Mouse (Mus musculus): ENCODE measurements around the gene Btg2.

Btg2 gene

DNA sequence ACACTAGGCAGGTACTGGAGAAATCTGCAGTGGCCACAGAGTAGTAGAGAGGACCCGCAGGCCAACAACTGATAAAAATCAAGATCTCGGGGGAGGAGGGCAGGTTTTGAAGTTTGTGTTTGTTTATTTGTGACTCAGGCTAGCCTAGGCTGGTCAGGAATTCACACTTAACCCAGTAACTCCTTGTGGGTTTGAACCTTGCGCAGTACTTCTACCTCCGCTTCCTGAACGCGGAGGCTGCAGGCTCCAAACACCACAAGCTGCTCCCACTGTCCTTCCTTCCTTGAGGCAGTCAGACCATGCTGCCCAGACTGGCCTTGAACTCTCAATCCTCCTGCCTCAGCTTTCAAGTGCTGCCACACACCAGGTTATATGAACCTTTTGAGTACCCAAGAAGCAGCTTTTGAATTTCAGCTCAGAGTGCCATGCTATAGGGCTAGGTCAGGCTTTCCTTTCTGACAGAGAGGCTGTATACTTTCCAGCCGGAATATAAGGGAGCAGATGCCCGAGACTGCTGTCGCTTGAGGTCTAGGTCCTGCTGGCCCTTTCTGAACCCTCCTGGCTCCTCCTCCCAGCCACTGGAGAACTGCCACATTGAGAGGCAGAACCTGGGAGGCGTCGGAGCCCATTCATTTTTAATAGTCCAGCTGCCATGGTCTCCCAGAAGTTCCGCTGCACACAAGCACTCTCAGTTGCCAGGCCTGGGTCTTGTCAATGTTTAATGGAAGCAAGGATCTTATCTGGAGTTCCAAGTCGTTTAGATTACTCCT, 19.2 kb upstream of the Btg2 start:
- DNase-seq (ENCODE audit: low read depth, low spot score), result no peak

DNA sequence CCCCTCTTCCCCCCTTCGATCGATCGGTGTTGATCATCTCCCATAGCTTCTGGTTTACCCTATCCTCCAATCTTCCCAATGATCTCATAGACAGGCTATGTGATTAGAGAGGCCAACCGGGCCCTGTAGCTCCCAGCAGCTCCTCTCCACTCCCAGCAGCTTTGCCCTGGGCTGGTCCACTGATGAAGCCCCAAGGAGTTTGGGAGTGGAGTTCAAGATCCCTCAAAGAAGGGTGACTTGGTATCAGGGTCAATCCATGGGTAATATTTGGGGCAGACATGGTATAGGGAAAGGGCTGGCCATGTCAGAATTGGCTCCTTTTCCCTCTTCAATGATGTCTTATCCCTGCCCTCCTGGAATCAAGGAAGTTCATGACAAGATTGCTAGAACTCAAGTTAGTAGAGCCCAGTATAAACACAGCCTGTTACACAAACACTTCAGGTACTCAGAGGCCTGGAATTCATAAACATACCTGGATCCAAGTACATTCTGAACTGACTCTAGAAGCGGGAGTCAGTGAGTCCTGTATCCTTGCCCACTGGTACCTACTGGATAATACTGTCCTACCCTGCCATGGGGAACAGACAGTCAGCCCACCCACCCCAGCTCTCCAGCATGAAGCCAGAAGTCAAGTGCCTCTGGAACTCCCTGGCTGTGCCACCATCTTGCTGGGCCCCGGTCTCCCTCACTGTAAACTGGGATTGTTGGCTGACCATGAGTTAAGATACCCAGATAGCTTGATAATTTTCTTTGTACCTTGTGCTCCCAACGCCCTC, 18.3 kb upstream of the Btg2 start:
- DNase-seq (ENCODE audit: low read depth, low spot score), result no peak

DNA sequence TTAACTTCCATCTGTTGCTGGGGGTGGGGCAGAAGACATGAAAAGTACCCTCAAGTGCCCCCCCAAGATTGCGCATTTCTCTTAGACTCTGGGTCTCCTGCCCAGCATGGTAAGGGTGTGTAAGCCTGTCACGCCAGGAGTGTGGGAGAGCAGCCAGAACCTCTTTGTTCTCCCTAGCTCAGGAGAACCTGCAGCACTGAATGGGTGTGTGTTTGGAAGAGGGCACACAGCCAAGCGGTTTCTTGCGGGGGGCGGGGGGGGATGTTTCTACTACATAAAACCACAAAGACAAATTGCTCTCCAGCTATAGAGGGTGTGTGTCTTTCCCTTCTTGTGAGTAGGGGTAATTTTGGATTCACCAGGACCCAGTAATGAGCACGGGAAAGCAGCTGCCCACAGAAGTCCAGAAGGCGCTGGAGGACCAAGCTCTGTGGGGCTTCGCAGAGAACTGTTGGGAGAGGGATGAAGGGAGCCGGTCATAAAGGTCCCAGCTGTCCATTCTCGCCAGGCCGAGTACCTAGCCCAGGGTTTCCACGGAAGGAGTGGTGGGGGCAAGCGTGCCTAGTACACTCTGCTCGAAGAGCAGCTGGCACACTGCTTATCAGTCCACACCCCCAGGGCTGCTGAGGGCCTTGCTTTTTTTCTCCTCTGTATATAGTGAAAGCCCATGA, 17.5 kb upstream of the Btg2 start:
- DNase-seq (ENCODE audit: low read depth, low spot score), result peak; percentile 60

DNA sequence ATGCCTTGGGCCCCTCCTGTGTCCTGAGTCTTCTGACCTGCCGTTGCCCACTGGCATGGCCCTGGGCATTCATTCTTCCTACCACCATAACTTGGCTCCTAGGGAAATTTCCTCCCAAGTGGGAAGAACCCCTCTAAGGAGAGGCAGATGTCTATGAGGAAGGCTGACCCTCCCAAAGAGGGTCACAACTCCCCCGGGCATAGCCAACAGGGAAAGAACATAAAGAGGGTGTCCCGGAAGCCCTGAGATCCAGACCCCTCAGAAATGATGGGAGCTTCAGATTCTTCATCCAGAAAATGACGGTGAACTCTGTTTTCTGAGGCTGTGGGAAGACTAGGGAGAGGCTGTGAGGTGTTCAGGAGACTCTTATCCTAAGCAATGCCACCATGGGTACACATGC, 16.8 kb upstream of the Btg2 start:
- no peak for DNase-seq (ENCODE audit: low read depth, low spot score)

DNA sequence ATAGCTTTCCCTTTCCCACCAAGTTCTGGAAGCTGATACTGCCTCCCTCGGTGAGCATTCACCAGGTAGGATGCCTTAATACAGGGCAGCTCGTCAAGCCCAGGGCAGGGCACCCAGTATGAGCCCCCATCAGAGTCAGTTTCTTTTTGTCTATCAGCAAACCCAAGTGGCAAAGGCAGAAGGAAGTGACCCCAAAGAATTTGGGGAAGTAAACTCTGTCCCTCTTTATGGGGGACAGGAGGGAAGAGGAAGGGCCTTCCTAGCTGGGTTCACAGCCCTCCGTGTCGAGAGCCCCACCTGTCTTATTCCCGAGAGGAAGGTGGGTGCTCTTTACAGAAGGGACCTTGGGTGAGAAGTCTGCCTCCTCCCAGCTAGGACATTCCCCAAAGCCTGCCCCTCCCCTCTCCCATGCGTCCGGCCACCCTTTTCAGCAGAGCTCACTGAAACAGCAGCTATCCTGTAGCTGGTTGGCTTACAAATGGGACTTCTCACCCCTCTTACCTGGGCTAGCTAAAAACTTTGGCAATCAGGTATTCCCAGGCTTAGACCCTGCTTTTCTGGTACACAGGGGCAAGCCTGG, 16.2 kb upstream of the Btg2 start:
- DNase-seq (ENCODE audit: low read depth, low spot score), result no peak

DNA sequence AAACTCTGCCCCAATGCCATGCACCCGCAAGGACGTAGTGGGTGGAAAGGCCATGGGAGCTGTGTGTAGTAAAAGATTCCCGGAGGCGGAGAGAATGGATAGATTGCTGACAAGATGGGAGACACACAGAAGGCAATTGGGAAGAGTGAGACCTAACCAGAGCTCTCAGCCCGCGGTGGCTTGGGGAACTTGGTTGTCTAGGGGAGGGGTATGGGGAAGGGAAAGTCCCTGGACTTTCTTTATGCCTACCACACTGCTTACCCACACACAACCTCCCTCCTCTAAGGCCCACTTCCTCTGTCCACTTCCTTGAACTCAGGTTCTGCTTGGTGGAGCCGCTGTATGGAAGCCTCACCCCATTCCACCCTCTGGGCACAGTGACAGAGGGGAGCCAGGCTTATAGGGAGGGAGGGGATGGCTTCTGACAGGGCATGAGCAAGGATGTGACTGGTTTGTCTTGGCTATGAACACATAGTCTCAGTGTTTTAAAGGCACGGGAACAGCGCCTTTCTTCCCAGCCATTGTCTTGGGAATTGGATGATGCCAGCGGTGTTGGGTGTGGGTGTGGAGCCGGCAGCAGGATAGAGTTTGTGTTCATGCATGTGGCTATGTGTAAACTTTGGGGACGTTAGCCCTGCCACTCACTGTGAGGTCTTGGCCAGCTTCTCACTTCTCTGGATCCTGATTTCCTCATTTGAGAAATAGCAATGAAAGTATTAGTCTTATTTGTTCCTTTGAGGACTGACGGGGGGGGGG, 15.0 kb upstream of the Btg2 start:
- peak; percentile 40 for DNase-seq (ENCODE audit: low read depth, low spot score)

DNA sequence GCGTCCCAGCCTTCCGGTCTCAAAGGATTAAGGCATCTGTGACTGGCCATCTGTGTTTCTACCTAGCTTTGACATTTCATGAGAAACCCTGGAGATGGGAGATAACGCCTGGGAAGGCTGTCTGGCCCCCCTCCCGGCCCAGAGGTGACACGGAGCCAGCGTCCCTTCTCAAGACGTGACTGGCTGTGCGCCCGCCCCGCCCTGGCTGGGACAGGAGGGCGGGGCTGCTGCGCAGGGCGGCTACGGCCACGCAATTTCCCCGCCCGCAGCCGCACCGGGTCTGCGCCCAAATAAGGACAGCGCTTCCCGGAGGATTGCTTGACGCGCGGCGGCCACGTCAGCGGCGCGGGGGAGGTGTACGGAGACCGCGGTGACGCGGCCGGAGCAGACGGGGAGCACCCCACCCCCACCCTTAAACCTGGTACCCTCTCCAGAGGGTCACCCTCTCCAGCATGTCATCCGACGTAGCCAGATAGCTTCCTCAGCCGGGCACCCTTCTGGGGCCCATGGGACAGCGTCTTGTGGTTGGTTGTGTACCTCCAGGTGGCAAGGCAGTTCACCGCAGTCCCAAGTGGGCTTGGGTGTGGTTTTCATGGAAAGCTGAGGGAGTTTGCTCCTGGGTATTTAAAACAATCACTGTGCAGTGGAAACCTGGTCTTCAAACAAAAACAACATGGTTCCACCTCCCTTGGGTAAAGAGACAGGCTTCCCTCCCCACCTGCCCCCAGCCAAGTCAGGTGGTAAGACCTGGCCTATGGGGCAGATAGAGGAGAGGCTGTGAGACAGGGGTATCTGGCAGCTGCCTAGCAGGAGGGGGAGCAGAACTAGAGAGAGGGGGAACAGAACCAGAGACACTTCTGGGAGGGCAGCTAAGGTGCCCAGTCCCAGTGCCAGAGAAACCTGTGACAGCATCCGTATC, 14.2 kb upstream of the Btg2 start:
- peak; percentile 96 for DNase-seq (ENCODE audit: low read depth, low spot score)

DNA sequence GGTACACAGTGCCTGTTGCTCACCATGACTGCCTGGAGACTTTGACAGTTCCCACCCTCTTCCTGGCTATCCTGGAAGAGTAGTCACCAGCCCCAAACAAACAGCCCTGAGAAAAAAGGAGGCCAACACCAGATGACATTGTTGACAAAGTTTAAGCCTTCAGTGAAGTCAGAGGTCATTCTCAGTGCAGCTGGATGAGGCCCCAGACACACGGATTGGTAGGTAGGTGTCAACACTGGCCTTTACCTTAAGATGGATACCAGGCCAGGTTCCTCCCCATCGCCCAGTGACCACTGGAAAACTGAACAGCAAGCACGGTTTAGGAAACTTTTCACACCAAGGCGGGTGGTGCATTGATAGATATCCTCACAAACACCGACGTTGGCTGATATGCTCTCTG, 13.4 kb upstream of the Btg2 start:
- DNase-seq (ENCODE audit: low read depth, low spot score), result no peak

DNA sequence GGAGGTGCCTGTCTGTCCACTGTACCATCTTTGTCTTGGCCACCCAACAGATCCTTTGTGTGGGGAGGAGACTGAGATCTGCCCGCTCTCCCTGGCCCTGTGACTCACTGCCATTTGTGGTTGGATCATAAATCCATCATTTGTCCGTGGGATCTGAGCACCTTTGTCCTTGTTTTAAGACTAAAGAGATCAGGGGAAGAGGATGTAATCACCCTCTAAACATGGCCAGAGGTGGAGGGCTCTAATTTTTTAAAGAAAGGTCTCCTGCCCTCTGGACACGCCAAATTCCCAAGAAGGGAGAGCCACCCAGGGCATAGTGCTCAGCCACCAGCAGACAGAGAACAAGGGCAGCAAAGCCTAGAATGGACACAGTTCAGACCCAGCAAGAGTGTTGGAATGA, 12.9 kb upstream of the Btg2 start:
- DNase-seq (ENCODE audit: low read depth, low spot score), result no peak

DNA sequence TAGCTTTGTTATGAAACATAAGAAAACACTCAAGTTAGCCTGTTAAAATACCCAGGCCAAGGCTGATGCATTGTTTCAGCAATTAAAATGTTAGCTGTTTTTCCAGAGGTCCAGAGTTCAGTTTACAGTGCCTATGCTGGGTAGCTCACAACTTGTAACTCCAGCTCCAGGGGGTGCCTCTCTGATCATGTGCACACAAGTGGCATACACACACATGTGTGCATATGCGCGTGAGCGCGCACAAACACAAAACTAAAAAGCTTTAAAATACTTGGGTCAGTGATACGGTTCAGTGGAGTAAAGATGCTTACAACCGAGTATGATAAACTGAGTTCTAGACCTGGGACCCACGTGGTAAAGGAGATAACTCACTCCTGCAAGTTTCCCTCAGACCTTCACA, 10.2 kb upstream of the Btg2 start:
- no peak for DNase-seq (ENCODE audit: low read depth, low spot score)

DNA sequence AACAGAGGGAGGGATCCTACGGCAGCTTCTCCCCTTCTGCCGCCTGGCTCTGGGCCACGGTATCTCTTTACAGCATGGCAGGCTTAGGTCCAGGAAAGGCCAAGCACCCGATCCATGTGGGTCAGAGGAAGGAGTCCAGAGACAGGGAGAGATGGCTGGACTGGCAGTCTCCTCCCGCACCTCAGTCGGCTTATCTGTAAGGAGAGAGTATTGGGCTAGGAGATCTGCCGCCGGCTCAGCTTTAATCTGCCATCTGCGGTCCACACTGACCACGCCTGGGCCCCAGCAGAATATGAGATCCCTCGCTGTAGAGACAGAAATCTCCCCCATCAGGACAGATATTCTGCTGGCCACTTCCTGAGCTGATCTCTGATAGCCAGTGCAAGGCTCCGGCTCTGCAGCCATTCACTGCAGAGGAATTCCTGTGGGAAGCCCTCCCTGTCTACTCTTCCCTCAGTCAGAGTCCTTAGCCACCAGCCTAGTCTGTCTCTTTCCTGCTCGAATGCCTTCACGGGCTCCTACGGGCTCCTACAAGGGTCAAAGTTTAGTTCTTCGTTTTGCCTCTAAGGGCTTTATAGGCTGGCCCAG, 8.0 kb upstream of the Btg2 start:
- DNase-seq (ENCODE audit: low read depth, low spot score), result peak; percentile 76

DNA sequence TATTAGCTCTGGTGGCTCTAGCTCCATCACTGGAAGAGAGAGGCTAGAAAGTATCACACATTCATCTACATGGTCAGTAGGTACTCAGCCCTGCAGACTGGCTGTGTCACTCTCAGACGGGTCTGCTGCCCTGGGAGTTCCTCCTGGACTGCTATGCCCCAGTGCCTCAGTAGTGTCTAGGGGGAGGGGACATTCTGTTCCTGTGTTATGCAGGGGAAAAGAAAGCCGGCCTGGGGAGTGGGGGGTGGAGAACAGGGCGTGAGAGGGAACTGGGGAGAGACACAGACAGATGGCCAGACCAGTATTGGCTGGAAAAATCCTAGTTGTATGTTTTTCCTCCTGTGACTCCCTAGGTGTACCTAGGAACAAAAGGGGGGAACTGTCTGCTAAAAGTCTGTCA, 7.1 kb upstream of the Btg2 start:
- DNase-seq (ENCODE audit: low read depth, low spot score), result no peak

DNA sequence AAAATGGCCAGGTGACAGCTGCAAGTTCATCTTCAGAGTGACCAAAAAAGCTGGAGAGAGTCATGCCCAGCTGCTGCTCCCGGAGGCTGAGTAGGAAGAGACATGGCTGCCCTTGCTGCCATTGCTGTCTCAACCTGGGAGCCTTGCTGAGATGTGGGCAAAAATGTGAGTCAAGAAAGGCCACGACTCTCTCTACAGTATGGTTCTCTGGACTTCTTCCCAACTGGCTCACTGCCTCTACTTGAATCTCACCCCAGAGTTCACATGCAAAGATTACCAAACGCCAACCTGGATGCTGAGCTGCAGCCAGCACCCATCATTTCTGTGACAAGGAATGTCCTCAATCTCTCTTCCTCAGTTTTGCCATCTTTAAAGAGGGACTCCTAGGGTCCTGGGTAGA, 5.2 kb upstream of the Btg2 start:
- peak; percentile 68 for DNase-seq (ENCODE audit: low read depth, low spot score)

DNA sequence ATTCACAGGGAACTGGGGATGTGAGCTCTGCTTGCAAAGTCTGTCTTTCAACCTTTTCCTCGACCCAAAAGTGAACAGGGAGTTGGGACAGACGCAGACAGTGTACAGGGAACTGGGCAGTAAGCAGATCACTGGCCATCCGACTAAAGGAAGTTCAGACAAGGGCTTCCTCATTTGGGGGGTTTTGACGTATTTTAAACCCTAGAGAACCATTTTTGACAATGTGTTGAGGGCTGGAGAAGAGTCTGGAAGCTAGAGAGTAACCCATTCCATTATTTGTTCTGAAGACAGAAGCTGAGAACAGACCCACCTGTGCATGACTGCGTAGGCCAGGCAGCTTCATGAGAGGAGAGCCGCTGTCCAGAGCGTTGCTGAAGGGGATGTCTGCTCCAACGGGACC, 4.8 kb upstream of the Btg2 start:
- DNase-seq (ENCODE audit: low read depth, low spot score), result no peak

DNA sequence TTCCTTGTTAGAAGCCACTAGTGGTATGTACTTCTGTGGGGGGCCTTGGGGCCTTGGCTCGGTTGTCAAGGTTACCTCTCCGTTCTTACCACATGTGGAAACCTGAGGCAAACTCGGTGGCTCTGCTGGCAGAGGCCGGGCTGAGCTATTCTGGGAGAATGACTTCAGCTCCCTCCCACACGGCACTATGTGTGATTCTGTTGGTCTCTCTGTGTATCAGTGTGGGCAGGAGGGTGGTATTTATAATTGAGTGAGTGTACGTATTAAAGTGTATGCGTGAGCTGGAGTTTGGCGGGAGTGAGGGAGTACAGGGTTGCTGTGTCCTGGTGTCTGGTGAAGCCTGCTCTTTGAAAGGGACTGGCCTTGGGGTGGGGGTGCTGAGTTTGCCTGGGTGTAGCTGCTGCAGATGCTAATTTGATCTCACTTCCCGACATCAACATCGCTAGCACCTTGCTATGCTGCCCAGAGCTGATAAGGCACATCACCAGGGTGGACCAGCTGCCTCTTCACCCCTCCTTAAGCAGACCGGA, 4.1 kb upstream of the Btg2 start:
- peak; percentile 94 for DNase-seq (ENCODE audit: low read depth, low spot score)

DNA sequence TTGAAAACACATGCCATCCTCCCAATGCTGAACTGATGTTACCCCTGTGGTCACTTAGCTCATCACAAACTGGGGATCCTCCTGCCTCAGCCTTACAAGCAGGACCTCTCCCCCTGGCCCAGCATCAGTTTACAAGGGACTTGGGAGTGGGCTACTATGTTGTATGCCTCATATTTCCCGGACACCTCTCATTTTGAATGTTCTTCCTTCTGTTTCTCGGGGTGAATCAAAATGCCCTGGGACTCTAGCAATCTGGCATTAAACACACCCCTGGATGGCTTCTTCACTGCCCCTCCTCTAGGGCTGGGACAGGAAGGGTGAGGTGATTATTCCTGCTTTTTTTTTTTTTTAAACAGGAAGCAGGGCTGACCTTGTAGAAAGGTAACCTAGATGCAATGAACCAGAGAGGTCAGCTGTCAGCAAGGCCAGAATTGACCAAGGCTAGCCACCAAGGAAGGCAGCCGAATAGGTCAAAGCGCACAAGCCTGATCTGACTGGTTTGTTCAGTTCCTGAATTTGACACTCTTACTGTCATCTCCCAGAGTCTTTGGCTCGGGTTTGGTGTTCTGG, 2.0 kb upstream of the Btg2 start:
- no peak for DNase-seq (ENCODE audit: low read depth, low spot score)

DNA sequence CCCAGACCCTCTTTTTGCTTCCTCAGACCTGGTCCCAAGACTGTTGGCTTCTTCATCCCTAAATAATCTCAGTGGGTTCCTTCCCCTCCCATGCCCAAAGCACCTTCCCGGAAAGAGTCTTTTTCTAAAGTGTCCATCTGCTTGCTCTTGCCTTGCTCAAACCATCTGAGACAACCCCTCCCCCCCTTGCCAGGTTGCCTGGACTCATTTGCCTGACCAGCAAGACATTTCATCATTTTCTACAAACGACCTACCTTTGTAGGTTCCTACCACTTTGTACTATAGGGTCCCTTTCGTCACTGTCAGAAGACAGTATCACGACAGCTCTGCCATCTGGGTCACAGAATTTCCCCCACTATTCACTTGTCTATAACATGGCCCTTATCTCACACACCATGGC, 1.5 kb upstream of the Btg2 start:
- no peak for DNase-seq (ENCODE audit: low read depth, low spot score)

DNA sequence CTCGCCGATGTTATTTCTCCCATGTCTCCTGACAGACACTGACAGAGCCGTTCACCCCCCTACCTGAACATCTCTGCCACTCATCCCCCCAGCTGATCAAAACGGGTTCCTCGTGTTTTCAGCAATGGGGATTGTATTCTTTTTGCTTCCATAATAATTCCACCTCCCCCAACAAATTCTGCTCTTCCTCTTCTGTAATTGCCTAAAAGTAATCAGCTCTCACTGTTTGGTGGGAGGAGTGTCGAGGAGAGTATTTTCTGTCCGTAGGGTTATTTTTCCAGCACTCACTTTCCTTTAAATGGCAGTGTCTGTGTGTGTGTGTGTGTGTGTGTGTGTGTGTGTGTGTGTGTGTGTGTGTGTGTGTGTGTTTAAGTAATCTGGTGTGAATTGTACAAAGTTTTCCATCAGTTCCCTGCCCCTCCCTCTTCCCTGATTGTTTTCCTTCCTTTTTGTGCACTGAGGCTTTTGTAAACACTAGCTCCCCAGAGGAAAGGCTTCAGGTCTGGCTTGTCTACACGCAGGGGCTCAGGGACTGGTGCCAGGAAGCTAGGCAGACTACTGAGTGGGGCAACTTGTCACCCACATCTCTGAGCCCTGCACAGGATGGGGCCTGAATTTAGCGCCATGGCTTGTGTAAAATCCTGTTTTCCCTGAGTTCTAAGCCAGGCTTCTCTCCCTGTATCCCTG, 700 bp upstream of the Btg2 start:
- peak; percentile 45 for DNase-seq (ENCODE audit: low read depth, low spot score)

Measured in brain, adult 2 months (tissue).